Mouse (Mus musculus): ENCODE data around the gene Iqsec1. TPM values are rescaled to one million over a fixed set of nuclear protein-coding genes. Genes with fewer than 3 reads are reported as not detected.

The Iqsec1 gene
- total RNA-seq, 2 experiments from 2014 or later, result 108 to 109 TPM

- intact Hi-C loops (cut with DNase I), result loop anchor here (5.0 kb wide), 1 partner anchor 164 kb away; the partner anchor contains the start of gene Iqsec1
- no peak for DNase-seq
These were observed 165.2 kb downstream of the Iqsec1 start for GRCm38 (mm10) chr6:90823322-90823721.

- intact Hi-C loops (cut with DNase I), result loop anchor here (5.0 kb wide), 1 partner anchor 165 kb away; the partner anchor contains the start of gene Iqsec1
- no peak for DNase-seq
These were observed 166.4 kb downstream of the Iqsec1 start for GRCm38 (mm10) chr6:90821916-90822602.

- peak in 1 of 2 experiments; percentile 10 for DNase-seq
- intact Hi-C loops (cut with DNase I), result loop anchor here (1.0 to 10.0 kb wide), 5 partner anchors 167 to 461 kb away; partner anchors contain the start of gene Iqsec1
These were observed 168.6 kb downstream of the Iqsec1 start for GRCm38 (mm10) chr6:90819880-90820279.

DNA sequence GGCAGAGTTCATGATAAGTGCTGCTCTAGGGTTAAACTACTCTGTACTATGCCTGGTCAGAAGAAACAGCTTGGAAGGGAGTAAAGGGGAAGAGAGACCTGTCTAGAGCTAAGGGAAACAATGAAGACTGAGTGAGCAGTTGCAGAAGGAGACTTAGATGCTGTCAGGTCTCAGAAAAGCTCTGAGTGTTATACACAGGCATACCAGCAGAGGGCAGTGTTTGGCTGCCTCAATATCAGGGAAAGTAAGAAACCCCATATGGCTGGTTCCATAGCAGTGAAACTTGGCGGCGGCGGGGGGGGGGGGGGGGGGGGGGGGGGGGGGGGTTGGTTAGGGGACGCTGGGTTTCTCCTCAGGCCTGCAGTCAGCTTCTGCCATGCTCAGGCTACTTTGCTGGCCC, 169.5 kb downstream of the Iqsec1 start:
- DNase-seq, result peak; percentile 65 to 78
- intact Hi-C loops (cut with DNase I), result loop anchor here (1.0 to 10.0 kb wide), 5 partner anchors 82 to 462 kb away; no protein-coding TSS in a partner anchor

DNA sequence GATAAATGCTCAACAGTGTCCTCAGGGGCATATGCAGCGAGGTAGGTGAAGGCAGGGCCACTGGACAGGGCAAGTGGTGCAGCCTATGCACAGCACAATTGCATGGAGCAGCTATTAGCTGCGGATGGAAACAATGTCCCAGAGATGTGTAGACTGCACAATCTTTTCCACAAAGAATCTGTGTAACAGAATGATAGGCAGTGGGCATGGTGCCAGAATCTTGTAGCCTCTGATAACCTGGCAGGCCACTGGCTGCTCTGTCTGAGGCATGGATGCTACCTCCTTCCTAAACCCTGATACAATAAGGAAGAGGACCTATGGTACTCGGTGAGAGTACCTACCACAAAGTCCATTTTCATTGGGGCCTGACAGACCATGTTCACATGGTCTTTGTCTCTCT, 171.9 kb downstream of the Iqsec1 start:
- intact Hi-C loops (cut with DNase I), result loop anchor here (5.0 to 10.0 kb wide), 2 partner anchors 238 to 261 kb away; no protein-coding TSS in a partner anchor
- no peak for DNase-seq

- DNase-seq, result no peak
- intact Hi-C loops (cut with DNase I), result loop anchor here (5.0 to 10.0 kb wide), 2 partner anchors 239 to 262 kb away; no protein-coding TSS in a partner anchor
These were observed 173.1 kb downstream of the Iqsec1 start for GRCm38 (mm10) chr6:90815341-90815740.

GRCm38 (mm10) chr6:90813526-90813925, 175.0 kb downstream of the Iqsec1 start:
- intact Hi-C loops (cut with DNase I), result loop anchor here (10.0 kb wide), 1 partner anchor 241 kb away; no protein-coding TSS in a partner anchor
- DNase-seq, result no peak

- no peak for DNase-seq
- intact Hi-C loops (cut with DNase I), result loop anchor here (10.0 kb wide), 1 partner anchor 242 kb away; no protein-coding TSS in a partner anchor
These were observed 175.9 kb downstream of the Iqsec1 start for GRCm38 (mm10) chr6:90812584-90812983.

- intact Hi-C loops (cut with DNase I), result loop anchor here (10.0 kb wide), 1 partner anchor 243 kb away; no protein-coding TSS in a partner anchor
- DNase-seq, result no peak
These were observed 176.4 kb downstream of the Iqsec1 start for GRCm38 (mm10) chr6:90812072-90812471.

DNA sequence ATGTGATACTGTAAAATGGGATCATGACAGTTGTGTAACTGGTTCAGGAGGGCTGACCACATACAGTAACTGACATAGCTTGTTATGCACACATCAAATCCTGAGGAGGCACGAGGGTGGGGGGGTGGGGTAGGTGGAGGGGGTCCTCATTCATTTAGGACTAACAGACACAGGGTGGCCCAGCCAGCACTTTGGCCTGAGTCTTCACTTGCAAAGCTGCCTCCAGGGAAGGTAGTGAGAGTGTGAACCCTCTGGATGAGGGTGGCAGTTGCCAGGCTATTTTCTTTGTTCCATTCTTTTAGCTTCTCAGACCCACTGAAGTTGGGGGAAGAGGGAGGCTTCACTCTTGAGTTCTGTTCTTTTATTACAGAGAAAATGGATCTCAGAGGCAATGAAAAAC, 177.9 kb downstream of the Iqsec1 start:
- intact Hi-C loops (cut with DNase I), result loop anchor here (10.0 kb wide), 1 partner anchor 244 kb away; no protein-coding TSS in a partner anchor
- DNase-seq, result no peak

DNA sequence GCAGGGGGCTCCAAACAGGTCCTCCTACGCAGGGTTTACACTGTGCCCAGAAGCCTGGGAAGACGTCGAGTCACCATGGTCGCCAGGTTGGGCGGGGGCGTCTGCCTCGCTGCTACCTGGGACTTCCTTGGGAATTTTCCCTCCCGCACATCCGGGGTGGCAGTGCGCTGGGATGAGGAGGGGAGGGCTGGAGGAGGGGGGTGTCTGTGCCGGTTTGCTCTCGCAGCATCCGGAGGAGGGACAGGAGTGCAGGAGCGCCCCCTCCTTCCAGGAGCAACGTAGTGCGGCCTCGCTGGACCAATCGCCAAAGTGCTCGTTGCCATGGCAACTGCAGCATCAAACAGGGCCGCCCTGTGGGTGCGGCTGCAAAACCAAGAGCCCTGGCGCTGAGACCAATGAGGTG, 178.5 kb downstream of the Iqsec1 start:
- DNase-seq, result peak; percentile 72 to 79
- intact Hi-C loops (cut with DNase I), result loop anchor here (10.0 kb wide), 2 partner anchors 155 to 245 kb away; no protein-coding TSS in a partner anchor

DNA sequence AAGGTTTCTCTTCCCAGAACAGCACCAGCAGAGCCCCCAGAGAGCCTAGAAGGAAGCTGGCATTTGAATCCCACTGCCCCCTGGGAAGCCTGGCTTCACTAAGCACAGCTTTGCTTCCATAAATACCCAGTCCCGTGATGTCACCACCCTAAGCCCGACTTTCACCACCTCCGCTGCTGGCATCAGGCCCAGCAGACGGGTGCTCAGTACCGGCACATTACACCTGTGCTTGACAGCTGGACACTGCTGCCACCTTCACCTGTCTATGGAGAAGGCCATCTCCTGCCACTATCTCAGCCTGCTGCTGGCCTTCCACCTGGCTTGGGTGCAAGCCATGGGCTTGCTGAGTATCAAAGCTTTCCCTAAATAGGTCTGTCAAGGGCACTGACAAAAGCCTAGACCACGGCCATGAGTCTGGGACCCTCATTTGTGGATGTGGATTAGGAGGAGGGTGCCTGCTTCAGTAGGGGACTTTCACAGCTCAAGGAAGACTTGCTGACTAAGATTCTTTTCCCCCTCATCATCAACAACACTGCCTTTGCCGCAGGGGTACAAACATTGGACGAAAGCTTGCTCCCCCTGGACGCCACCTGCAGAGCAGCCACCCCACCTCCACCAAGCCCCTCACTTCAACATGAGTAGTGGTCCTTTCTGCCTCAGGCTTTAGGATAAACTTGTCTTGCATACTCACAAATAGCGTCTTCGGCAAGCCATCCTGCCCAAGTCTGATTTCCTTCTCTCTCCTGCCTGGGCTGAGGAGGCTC, 179.2 kb downstream of the Iqsec1 start:
- intact Hi-C loops (cut with DNase I), result loop anchor here (10.0 kb wide), 1 partner anchor 154 kb away; no protein-coding TSS in a partner anchor
- DNase-seq, result peak; percentile 40 to 42

- intact Hi-C loops (cut with DNase I), result loop anchor here (10.0 kb wide), 1 partner anchor 154 kb away; no protein-coding TSS in a partner anchor
- no peak for DNase-seq
These were observed 179.9 kb downstream of the Iqsec1 start for GRCm38 (mm10) chr6:90808544-90808943.

DNA sequence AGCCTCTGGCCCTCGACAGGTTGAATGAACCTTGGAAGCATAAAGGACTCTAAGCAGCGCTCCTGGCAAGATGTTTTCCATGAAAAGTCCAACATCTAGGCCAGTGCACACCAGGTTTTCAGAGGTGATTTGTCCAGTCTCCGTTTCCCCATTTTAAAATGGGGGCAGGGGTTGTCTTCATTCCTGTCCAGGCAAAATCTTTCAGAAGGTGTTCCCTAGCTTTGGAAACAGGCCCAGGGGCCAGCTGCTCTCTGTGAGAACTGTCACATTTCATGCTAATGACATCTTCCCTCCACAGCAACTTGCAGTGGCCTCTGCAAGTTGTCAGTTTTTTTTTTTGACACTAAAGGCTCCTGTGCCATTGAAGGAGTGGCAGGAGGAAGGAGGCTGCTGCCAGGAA, 180.4 kb downstream of the Iqsec1 start:
- no peak for DNase-seq
- intact Hi-C loops (cut with DNase I), result loop anchor here (10.0 kb wide), 1 partner anchor 153 kb away; no protein-coding TSS in a partner anchor

DNA sequence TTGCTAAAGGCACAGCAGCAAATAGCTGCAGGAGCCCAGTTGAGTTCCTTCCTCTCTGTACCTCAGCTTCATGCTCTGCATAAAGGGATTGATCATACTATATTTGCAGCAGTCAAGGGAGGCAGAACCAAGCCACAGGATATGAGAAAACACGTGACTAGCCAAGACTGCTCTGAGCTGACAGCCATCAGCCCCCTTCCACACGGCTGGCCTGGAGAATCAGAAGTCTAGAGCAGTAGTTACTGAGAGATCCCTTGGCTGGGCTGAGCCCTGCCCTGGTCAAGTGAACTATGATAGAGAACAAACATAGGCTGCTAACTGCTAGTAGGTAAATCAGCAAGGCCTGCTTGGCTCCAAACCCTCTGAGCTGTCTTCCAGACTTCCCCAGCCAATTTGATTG, 180.9 kb downstream of the Iqsec1 start:
- intact Hi-C loops (cut with DNase I), result loop anchor here (10.0 kb wide), 1 partner anchor 153 kb away; no protein-coding TSS in a partner anchor
- no peak for DNase-seq

DNA sequence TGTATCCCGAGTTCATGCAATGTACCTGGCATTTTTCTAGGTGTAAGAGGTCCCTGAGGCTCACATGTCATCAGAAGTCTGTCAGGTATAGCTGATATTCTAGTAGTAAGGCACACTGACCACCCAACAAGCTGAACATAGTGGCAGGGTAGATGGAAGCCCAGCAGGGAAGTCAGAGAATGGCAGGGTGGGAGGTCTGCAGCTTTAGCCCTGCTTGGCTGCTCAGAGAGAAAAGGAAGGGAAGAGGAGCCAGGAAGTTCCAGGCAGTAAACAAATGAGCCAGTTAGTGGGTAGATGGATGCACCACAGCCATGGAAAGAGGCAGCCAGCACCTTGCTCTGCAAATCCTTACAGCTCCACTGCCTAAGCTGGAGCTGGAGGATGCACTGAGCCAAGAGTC, 181.7 kb downstream of the Iqsec1 start:
- no peak for DNase-seq
- intact Hi-C loops (cut with DNase I), result loop anchor here (10.0 kb wide), 1 partner anchor 152 kb away; no protein-coding TSS in a partner anchor

DNA sequence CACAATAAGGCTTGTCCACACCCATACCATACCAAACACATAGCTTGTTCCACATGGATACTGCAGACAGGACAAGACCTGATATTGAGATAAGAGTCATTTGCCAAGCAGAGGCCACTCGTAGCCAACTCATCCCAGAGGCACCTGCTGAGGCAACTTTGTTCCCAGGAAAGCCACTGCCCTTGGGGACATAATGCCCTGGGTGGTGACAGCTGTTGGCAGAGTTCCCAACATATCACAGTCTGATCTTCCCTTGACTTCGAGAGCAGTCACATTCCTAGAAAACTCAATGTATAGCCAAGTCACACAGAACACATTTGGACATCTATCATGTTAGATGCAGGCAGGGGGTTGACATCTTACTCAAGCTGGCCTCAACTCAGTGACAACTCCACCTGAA, 183.4 kb downstream of the Iqsec1 start:
- intact Hi-C loops (cut with DNase I), result loop anchor here (10.0 kb wide), 1 partner anchor 150 kb away; no protein-coding TSS in a partner anchor
- no peak for DNase-seq

DNA sequence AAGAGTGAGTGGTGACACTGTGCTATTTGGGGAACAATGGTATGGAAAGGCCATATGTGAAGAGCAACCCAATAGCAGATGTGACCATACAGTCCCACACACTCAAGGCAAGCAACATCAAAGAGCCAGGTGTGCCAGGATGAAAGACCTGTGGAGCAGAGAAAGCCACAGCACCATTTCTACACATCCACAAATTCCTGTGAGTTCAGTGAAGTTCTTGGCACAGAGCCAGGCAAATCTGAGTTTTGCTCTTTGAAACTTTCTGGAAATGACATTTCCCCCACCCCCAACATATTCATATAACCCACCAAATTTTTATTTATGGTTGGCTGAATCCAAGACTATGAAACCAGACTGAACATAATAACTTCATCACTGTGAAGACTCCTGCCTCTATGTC, 183.8 kb downstream of the Iqsec1 start:
- no peak for DNase-seq
- intact Hi-C loops (cut with DNase I), result loop anchor here (10.0 kb wide), 1 partner anchor 150 kb away; no protein-coding TSS in a partner anchor

- intact Hi-C loops (cut with DNase I), result loop anchor here (10.0 kb wide), 1 partner anchor 148 kb away; no protein-coding TSS in a partner anchor
- DNase-seq, result peak in 1 of 2 experiments; percentile 11
These were observed 185.9 kb downstream of the Iqsec1 start for GRCm38 (mm10) chr6:90802604-90803003.

DNA sequence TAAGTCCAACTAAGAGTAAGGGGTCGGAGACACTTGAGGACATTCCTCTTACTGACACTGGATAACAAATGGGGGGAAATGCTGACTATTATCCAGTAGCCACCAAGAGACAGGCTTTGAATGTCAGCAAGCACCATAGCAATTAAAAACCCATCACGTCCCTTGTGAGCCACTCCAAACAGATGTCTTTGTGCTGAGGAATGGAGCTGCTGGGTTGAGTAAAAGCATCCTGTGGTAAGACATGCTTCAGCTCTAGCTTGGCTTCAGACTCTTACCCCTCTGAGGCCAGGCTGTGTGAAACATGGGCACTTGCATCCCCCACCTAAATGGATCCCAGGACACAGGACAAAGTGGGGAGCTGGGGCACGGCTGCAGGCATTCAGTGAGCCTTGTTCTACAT, 186.4 kb downstream of the Iqsec1 start:
- DNase-seq, result no peak
- intact Hi-C loops (cut with DNase I), result loop anchor here (10.0 kb wide), 1 partner anchor 147 kb away; no protein-coding TSS in a partner anchor
